Mouse (Mus musculus): ENCODE results near the gene Tlr3.

- no peak for TF ChIP-seq CTCF (IDR thresholded peaks at IDR 0.05; ENCODE audit: low read depth)
- TF ChIP-seq EP300 (IDR thresholded peaks at IDR 0.05; ENCODE audit: low read depth), result no peak
Measured at GRCm38 (mm10) chr8:45374071-45374470, 36.8 kb downstream of the Tlr3 start.
